Mouse (Mus musculus) spleen, embryonic (tissue): ENCODE measurements around the gene Oxct2b.
"Not testable (repeated sequence)": the region's sequence is repeated elsewhere in the genome, so short reads cannot be mapped to it uniquely, and the experiment has no call there.

Experiments
- CTCF ChIA-PET: fragments of 350-600 bp; sonication (Branson Sonifier 250); formaldehyde crosslinking; loops from one replicate; lab custom pipeline; 2022; lab: Charles Lee

Oxct2b gene

DNA sequence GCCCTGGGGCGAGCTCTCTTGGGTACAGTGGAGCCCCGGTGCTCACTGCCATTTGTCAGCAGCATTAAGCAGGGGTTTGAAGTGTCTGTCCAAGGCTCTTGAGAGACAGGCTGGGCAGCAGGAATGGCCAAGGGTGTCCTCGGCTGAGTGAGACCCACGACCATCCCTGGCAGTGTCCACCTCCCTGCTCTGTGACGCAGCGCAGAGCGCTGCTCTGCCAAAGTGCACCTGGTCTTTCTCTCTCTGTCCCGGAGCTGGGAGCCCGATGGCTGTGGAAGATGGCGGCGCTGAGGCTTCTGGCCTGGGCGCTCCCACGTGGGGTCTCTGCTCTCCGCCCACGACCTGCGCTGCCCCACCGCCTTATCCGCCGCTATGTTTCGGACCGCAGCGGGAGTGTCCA lies at the start of gene Oxct2b:
Gene Oxct2b (plus strand): TSS at position 256 of the 400 bp plus-strand sequence.
- CTCF ChIA-PET, result no interaction called here

DNA sequence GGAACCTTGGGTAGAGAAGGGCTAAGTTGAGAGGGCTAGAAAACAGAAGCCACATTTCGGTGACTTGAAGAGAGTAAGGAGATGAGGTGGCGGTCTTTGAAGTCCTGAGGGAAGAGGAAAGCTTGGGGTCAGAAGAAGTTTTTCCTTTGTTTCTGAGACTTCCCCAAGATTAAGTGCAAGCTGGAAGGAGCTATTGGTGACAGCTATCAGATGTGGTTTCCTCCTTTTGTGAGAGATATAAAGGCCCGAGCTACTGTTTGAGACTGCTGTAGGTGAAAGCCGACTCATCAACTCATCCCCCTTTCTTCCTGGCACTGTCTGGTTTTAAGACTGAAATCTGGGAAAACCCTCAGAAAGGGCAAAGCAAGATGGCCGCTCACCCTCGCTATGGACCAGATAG lies 47.4 kb upstream of the Oxct2b start:
- CTCF ChIA-PET, result no interaction called here

DNA sequence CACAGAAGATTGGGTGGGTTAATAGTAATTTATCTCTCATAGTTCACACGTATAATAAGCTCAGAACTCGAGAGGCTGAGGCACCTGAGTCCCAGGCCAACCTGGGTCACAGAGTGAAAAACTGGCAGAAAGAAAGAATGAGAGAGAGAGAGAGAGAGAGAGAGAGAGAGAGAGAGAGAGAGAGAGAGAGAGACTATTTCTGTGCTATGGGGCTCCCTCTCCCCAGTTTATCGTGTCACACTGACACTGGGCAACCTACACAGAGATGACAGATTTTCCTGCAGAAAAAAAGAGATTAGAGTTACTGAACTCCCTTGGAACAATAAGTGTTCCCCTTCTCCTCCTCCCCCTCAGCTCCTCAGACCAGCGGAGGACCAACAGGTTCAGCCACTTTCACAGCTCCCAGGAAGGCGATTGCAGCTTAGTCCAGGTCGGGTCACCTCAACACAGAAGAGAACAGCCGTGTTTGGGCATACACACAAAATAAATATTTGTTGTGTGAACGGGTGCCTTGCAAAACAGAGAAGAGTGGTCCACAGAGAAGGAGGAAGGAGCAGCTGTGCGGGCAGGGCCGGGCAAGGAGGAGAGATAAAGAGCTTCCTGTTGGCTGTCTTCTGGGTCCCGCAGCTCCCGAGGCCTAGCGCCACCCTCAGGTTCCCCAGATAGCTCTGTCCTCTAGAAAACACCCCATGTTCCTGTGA lies 44.6 kb upstream of the Oxct2b start:
- CTCF ChIA-PET, result no interaction called here

DNA sequence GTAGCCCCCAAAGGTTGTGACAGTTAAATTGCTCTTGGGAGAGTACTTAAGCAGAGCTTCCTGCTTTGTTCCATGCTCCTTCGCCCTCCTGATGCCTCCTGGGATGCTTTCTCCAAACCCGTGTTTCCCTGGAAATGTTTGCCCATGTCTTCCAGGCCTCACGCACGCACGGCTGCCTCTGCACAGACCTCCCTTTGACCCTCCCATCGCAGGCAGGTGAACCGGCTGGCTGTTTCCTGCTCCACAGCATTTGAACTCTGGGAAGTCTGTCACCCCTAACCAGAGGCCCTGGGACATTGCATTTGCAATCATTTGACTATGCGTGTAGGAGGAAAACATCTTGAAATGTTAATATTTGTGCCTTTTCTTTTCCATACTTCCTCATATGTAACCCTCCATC lies 39.1 kb upstream of the Oxct2b start:
- CTCF ChIA-PET, result no interaction called here

DNA sequence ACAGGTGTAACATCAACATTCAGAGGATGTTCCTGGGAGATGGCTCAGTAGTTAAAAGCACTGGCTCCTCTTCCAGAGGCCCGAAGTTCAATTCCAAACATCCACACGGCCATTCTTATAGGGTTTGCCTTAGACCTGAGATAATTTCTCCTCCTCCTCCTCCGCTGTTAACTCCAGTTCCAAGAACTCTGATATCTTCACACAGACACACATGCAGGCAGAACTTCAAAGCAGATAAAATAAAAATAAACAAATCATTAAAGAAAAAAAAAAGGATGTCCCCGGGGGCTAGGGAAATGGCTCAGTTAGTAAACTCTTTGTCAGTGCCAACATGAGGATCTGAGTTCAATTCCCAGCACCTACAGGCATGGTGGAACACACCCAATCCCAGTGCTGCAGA lies 37.8 kb upstream of the Oxct2b start:
- CTCF ChIA-PET, result no interaction called here

DNA sequence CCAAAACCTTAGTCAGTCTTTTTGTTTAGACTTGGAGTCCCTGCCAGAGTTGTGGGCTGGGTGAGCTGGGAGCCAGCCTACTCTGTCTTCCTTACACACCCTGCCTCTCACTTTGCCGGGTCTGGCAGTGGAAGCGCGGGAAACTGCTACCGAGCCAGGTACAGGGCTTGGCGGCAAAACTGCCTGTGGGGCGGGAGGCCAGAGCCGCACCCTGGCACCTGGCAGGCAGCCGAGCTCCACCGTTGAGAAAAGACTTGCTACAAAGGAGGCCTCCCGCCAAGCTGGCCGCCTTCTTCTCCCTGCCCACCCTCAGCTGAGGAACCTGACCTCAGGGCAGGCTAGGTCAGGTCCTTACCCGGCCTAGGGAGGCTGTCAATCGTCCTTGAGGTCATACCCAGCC lies 35.3 kb upstream of the Oxct2b start:
- CTCF ChIA-PET, result no interaction called here

DNA sequence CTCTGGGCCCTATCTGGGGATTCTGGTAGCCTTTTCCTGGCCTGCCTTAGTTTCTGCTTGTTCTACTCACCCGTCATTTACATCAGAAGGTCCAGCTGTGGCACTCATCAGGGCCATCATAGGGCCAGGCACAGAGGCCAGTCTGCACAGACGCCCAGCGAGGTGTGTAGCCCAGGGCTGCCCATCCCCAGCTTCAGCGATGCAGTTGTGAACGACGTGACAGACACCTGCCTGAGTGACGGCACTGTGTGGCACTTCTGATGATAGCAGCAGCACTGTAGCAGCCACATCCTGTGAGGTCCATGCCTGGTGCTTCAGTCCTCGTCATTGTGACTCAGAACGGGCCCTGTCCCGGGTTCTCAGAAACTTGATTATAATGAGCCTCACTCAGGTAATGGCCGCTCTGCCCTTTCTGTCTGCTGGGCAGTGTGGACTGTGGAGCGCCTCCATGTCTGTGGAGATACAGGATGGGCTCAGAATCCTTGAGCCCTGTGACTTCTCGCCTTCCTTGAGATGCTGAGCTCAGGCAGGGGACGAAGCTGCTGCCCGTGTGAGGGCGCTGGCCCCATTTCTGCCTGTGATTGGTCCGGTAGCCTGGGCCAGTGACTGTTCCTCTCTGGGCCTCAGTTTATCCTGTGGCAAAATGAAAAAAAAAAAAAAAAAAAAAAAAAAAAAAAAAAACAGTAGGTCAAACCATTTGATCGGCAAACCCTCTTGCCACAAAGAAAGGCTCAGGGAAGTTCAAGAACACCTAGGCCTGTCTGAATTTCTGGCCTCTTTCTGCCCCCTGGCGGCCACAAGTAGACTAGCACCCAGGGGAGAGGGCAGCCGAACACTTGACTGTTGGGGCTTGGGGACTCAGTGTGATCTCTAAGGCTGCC lies 33.5 kb upstream of the Oxct2b start:
- CTCF ChIA-PET, result interaction anchor here (0.9 to 1.8 kb wide), 3 partner anchors 87 to 575 kb away, joined by 4 to 12 read pairs (median 4); partner anchors contain the start of gene Mycl

DNA sequence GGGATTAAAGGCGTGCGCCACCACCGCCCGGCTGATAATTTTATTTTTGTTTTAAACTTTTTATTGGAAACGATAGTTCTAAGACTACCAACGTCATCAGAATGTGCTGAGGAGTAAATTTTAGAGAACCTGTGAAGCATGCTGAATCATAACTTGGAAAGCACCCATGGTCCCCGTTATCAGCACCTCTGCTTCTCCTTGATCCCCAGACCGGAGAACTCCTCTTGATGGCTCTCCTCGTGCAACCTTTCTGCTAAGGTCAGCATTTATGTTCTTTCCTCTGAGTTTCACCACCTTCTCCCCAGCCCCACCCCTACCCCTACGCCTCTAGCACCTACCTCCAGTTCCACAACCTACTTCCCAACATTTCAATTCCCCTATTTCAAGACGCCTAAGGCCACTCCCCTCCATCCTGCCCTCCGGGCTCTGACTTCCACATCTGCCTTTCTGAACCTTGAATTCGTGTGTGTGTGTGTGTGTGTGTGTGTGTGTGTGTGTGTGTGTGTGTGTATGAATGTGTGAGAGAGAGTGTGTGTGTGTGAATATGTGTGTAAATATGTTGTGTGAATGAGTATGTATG lies 32.7 kb upstream of the Oxct2b start:
- CTCF ChIA-PET, result no interaction called here

DNA sequence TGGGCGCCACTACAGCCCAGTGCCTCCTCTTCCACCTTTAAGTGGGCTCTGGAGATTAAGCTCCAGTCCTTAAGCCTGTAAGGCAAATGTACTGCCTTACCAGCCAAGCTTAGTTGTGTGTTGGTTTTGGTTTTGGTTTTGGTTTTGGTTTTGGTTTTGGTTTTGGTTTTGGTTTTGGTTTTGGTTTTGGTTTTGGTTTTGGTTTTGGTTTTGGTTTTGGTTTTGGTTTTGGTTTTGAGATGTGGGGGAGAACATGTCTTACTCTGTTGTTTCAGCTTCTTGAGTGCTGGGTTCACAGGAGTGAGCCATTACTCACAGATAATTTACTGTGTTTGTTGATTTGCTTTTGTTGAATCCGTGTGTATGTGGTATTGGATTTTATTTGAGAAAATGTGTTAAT lies 30.8 kb upstream of the Oxct2b start:
- CTCF ChIA-PET, result interaction anchor here (1.0 kb wide), 1 partner anchor 90 kb away, joined by 3 read pairs; no protein-coding TSS in a partner anchor

DNA sequence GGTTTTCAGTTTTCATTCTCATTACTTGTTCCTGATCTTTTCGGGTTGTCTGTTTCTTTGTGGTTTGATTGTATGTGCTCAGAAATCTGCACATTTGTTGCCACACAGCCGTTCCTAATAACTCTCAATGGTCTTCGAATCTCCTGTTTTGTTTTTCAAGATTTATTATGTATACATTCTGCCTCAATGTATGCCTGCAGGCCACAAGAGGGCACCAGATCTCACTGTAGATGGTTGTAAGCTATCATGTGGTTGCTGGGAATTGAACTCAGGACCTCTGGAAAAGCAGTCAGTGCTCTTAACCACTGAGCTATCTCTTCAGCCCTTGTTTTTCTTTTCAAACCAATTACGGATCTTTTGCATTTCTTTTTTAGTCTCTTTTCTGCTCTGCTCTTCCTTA lies 29.7 kb upstream of the Oxct2b start:
- CTCF ChIA-PET, result no interaction called here

DNA sequence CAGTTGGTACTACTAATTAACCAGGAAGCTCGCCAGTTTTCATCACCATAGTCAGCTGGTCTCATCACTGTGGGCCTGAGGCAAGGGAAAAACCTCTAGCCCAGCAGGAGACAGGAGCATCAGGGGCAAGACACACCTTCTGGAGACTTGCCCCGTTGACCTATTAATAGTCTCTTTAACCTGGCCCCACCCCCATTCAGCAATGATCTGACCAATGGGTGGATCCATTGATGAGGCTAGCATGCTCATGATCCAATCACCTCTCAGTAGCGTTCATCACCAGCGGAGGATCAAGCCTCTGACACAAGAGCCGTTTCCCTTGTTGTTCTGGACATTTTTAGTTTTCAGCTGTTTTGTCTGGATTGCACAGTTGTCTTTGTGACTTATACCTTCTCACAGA lies 23.4 kb upstream of the Oxct2b start:
- CTCF ChIA-PET, result no interaction called here

DNA sequence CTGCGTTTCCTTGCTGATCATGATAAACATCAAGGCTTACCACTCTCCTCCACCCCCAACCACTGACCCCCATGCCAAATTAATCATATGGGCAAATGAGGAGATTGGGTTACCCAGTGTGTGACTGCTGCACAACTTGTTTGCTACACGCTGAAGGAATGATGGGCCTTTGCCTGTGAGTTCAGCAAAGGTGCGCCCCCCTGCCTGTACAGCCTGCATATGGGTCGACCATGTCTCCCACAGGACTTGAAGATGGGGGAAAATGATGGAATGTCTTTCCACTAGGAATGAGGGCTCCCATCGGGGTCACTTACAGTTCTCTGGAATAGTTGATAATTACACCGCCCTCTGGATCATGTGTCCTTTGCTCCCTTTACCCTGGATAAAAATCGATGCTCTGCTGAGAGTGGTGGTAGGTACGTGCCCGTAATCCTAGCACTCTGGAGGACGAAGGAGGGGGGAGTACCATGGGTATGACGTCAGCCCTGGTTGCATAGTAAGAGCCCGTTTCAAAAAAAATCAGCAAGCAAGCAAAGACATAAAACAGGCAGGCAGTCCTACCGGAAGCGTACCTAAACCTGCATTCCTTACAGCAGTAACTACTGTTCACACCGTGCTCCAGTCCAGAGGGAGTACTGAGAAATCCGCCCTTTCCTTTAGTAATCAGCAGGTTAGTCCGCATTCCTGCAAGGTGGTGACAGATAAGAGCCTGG lies 22.8 kb upstream of the Oxct2b start:
- CTCF ChIA-PET, result no interaction called here

DNA sequence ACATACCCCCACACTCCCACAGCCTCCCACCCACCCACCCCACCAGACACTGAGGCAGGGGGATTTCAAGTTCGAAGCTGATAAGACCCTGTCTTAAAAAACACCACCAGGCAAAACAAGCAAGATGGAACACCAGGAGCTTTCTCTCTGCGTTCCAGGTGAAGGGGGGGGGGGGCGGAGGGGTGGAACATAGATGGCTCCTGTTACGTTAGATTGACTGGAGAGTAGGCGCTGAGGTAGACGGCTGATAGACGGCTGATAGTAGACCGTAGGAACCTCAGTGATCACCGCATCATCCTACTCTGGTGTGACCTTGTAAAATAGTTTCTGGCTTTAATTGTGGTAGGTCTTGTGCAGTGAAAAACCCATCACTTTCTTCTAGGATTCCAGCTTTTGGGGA lies 22.2 kb upstream of the Oxct2b start:
- CTCF ChIA-PET, result no interaction called here

DNA sequence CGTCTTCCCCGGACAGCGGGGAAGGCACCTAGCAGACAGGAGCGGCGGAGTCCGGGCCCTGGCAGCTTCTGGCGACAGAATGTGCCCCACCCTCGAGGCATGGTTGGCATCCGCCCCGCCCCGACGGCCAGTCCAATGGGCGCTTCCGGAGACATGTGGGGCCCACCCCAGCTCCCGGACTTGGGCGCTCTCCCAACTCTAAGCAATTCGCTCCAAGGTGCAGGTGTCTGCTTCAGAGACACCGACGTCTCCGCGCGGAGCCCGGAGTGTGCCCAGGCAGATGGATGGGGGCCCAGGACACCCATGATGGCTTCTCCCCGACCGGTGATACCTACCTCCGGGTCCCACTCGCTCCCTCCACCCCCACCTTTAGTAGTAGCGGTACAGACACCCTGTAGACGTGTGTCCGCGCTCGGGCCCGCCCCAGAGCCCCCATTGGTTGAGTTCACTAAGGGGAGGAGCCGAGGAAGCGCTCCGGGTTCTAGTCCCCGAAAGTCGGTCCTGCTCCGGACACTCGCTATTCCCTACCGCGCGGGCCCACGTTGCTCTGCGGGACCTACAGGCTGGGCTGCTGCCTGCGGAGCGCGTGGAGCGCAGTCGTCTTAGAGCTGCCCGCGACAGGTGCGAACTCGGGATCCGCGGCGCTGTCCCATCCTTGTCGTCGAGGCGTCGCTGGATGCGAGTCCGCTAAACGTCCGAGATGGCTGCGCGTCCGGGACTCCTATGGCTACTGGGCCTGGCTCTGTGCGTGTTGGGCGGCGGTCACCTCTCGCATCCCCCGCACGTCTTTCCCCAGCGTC lies 11.2 kb upstream of the Oxct2b start, which contains the start of gene Bmp8b:
Gene Bmp8b (plus strand): TSS at position 515 of the 800 bp plus-strand sequence.
- CTCF ChIA-PET, result no interaction called here

DNA sequence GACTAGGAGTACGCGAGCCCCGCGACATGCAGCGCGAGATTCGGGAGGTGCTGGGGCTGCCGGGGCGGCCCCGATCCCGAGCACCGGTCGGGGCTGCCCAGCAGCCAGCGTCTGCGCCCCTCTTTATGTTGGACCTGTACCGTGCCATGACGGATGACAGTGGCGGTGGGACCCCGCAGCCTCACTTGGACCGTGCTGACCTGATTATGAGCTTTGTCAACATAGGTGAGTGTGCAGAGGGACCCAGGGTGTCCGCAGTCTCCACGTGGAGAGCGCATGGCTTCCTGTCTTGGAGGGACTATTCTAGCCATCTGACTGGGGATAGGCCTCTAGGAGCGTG lies 10.6 kb upstream of the Oxct2b start:
- CTCF ChIA-PET, result no interaction called here

DNA sequence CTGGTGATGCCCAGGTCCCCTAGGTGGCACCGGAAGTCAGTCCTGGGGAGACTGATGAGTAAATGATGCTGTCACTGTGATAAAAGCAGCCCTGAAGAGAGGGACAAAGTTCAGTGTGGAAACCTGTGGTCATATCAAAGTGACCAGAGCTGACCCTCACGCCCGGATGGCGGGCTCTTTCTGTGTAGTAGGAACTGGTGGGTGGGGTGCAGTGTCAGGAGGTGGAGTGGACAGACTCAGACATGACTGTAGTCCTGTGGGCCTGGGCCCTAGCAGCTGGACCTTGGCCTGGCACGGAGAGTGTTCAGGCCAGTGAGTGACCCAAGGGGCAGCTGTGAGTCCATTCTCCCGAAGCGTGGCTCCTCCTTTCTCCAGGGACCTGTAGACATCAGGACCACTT lies 10.1 kb upstream of the Oxct2b start:
- CTCF ChIA-PET, result not testable (repeated sequence)

DNA sequence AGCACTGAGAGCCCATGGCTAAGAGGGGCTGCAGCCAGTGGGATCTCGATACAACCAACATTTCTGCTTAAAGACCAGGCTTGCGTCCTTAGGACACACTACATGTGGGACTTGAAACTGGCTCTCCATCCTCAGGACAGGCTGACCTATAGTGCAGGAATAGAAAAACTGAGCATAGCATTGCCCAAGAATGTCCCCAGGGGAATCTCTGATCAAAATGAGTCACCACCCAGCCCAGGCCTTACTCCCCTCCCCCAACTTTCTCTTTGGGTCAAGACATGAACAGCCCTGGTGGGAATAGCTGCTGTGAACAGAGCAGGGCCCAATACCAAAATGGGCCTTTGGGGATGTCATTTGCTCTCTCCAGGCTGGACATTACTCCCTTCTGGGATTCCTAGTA lies 9.2 kb upstream of the Oxct2b start:
- CTCF ChIA-PET, result no interaction called here

DNA sequence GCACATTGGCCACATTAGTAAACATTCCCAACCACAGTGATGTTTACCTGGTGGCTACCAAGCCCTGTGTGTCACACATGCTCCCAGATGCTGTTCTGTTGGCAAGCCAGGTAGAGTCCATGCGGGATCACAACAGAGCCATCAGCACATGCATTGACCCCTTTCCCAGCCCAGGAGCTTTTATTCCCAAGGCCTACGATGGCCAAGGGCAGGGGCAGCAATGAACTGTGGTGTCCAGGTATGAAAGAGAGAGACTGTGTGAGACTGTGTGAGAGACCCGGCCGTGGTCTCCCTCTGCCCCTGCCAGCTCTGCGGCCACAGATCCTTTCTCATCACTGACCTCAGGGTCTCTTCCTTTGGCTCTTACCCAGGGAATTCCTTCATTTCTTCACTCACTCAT lies 8.0 kb upstream of the Oxct2b start:
- CTCF ChIA-PET, result no interaction called here

DNA sequence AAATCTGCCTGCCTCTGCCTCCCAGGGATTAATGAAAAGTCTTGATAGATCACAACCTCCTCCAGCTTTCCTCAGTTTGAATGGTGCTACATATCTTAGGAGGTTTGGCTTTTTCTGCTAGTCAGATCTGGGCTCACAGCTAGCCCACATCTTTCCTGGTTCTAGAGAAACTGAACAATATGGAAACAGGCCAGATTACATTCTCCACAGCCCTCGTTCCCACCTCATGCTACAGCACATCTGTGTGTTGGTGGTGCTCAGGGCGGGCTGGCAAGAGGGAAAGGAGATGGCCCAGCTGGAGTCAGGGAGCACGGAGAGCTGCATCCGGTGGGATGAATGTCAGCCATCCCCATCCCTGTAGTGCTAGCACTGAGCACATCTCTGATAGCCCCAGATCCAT lies 5.3 kb upstream of the Oxct2b start:
- CTCF ChIA-PET, result no interaction called here

DNA sequence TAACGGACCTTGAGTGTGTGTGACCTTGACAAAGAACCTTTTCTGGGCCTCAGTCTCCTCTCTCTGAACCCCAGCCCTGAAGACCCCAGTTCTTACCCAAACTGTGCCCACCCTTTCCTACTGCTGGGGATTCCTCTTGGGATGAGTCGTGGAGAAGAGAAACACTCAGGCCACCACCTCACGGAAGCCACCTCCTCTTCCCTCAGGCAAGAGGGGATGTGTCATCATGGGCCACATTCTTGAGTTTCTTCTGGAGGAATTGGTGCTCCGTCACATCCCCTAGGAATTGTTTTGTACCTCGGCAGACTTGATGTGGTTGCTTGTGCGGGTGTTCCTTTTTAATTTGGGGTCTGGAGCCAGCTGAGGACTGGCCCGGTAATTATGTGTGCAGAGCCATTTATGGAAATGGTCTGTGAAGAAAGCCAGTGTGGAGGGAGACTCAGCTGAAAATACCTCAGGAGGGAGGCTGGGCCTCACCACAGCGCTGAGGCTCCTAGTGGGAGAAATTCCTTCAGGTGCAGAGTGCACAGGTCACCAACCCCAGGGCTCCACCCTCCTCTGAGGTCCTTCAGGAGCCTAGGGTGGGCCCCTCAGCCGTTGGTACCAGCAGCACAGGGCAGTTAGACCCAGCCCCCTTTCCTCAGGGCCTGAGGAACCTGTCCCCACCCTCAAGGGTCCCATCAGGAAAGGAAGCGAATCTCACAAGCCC lies 4.6 kb upstream of the Oxct2b start:
- CTCF ChIA-PET, result interaction anchor here (0.7 kb wide), 1 partner anchor 1567 kb away, joined by 3 read pairs; no protein-coding TSS in a partner anchor
